Mouse (Mus musculus): Measurements from ENCODE around the gene Tpi1. TPM values are rescaled to one million over a fixed set of nuclear protein-coding genes. Genes with fewer than 3 reads are reported as not detected.

Tpi1 gene
- 468 and 478 TPM in 2 replicates for polyA plus RNA-seq (2015; fragmentation: Nextera tagmentation; extraction: Ambion mirVana)

DNA sequence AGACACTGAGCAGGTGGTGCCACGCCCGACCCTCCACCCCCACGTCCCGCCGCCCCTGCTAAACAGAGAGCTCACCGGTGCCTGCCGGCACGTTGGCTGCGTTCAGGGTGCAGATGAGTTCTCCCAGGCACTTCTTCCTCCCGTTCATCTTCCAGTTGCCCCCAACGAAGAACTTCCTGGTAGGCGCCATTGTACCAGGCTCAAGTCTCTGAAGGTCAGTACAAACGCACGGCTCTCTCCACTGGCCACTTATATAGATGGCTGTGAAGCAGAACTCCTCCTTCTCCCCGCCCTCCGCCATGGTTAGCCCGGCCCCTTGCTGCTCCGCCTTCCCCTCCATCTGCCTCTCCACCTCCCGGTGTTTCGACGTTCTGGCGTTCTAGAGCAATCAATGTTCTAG, at the start of gene Tpi1:
Gene Tpi1 (minus strand): TSS at position 364 of the 400 bp plus-strand sequence.
- no peaks in the 10 kb centered on the region for H3K9me3 ChIP-seq
- H3K9ac ChIP-seq: peak within 1 kb of the TSS; percentile 81
- H3K36me3 ChIP-seq: peaks cover 36% of the 10 kb centered on the region
- peak; percentile 88 for ATAC-seq (ENCODE audit: low FRiP score, low read depth)
- peaks cover 42% of the 10 kb centered on the region for H3K4me1 ChIP-seq (replicated peaks)
- H3K4me3 ChIP-seq: peak within 1 kb of the TSS; percentile 70
- H3K27me3 ChIP-seq: no peaks in the 10 kb centered on the region
- H3K4me2 ChIP-seq: peak within 1 kb of the TSS; percentile 72
- peak within 1 kb of the TSS; percentile 90 for H3K27ac ChIP-seq (replicated peaks)
- under 1% methylated on average over 22 of the region's 22 CpGs for WGBS

GRCm38 (mm10) chr6:124863125-124863657, 49.1 kb upstream of the Tpi1 start:
- H3K4me1 ChIP-seq (replicated peaks): peaks cover 72% of the 10 kb centered on the region

DNA sequence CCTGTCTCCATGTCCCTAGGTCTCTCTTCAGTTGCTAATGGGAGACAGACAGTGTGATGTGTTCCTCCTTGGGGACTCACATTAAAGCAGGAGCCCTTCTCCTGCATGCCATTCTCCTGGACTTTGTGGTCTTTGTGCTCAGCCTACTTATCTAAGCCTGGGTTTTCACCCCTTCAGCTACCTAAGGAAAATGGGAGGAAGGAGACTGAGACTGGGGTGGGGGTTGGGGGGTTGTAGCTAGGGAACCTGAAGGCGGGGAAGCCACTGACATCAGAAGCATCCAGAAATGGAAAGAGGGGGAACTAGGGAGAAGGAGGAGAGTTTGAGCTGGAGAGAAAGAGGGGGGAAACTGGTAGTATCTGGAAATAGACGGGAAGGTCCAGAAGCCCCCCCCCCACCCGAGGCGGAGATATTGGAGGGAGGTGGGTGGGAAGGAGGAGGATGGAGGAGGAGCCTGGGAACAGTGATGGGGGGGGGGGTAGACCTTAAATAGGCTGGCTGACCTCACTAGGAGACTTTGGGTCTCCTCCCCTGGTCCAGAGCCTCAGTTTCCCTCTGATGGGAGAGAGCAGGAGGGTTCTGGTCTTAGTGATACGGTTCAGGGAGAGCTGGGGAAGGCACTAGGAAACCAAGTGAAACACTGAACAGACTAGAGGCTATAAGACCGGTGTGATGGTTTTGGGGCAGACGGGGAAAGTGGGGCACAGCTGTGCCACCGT, 48.5 kb upstream of the Tpi1 start:
- H3K36me3 ChIP-seq: no peaks in the 10 kb centered on the region
- peak overlapping the region; percentile 83 for H3K4me3 ChIP-seq
- H3K9me3 ChIP-seq: no peaks in the 10 kb centered on the region
- H3K4me1 ChIP-seq (replicated peaks): peaks cover 79% of the 10 kb centered on the region
- no peaks in the 10 kb centered on the region for H3K27me3 ChIP-seq
- H3K9ac ChIP-seq: peak overlapping the region; percentile 84
- H3K4me2 ChIP-seq: peak overlapping the region; percentile 80
- H3K27ac ChIP-seq (replicated peaks): peak overlapping the region; percentile 98
- 9% methylated on average over 8 of the region's 8 CpGs for WGBS
- peak; percentile 1; the same call in 1 of the 2 replicates for ATAC-seq (ENCODE audit: low FRiP score, low read depth)

More at GRCm38 (mm10) chr6:124863125-124863657, 49.1 kb upstream of the Tpi1 start:
- 0% methylated on average over 14 of the region's 16 CpGs for WGBS
- Histone ChIP-seq H3K36me3 (no peaks in the 10 kb centered on the region), H3K27me3 (no peaks in the 10 kb centered on the region), H3K9ac (peak overlapping the region; percentile 84), H3K27ac (replicated peaks) (peak overlapping the region; percentile 98), H3K9me3 (no peaks in the 10 kb centered on the region), H3K4me2 (peak overlapping the region; percentile 80), H3K4me3 (peak overlapping the region; percentile 83)
- ATAC-seq (ENCODE audit: low FRiP score, low read depth): peak; percentile 23; the same call in 1 of the 2 replicates

DNA sequence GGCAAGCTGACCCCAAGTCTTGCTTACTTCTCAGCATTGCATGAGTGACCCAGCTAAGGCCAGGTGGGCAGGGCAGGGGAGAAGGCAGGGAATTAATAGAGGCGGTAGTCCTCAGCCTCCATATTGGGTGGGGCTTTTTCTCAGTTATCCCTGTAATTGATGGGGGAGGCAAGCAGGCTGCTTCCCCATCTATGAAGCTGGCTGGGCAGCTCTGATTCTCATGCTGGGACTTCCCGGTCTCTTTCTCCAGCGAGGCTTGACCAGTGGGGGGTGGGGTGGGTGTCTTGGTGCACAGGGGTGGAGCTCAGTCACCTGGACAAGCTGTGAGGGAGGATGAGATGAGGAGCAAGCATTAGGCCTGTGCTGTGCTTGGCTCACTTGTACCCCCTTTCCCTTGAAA, 47.7 kb upstream of the Tpi1 start:
- no peak for ATAC-seq (ENCODE audit: low FRiP score, low read depth)
- Histone ChIP-seq H3K9ac (peak overlapping the region; percentile 84), H3K4me1 (replicated peaks) (peaks cover 79% of the 10 kb centered on the region), H3K27me3 (no peaks in the 10 kb centered on the region), H3K9me3 (no peaks in the 10 kb centered on the region), H3K4me3 (peak overlapping the region; percentile 83), H3K27ac (replicated peaks) (peak overlapping the region; percentile 98), H3K36me3 (no peaks in the 10 kb centered on the region), H3K4me2 (peak overlapping the region; percentile 80)
- 40% methylated on average over 3 of the region's 3 CpGs for WGBS

- 76% methylated on average over 19 of the region's 19 CpGs for WGBS
- H3K4me1 ChIP-seq (replicated peaks): peaks cover 82% of the 10 kb centered on the region
- H3K9ac ChIP-seq: 0 out of 2 replicates have a peak overlapping the region, but pooled peaks have one; percentile 84
- no peaks in the 10 kb centered on the region for H3K9me3 ChIP-seq
- ATAC-seq (ENCODE audit: low FRiP score, low read depth): no peak
- H3K27me3 ChIP-seq: no peaks in the 10 kb centered on the region
- peak overlapping the region; percentile 80 for H3K4me2 ChIP-seq
- H3K27ac ChIP-seq (replicated peaks): peak overlapping the region; percentile 74; the same call in 1 of the 2 replicates
- no peaks in the 10 kb centered on the region for H3K36me3 ChIP-seq
- H3K4me3 ChIP-seq: peak overlapping the region; percentile 83
Measured at GRCm38 (mm10) chr6:124861266-124861665, 47.2 kb upstream of the Tpi1 start.

DNA sequence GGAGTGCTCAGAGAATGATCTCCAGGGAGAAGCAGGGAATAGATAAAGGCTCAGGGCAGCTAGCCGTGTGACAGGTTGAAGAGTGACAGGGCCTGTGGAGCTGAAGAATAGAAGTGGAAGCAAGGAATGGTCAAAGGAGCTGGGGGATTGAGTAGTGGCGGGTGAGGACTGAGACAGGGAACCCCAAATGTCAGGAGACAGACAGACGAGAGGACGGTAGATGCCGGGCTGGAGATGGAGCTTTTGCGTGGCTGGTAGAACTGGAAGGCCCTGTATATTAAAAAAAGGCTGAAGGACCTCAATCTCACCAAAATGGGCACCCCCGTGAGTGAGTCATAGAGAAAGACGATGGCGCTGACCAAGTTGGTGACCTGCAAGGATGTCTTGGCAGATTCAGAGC, 46.4 kb upstream of the Tpi1 start:
- Histone ChIP-seq H3K9ac (peak overlapping the region; percentile 45; the same call in 1 of the 2 replicates), H3K4me3 (no peak overlapping the region), H3K9me3 (no peaks in the 10 kb centered on the region), H3K4me2 (peak overlapping the region; percentile 80), H3K27me3 (no peaks in the 10 kb centered on the region), H3K36me3 (no peaks in the 10 kb centered on the region), H3K27ac (replicated peaks) (peak overlapping the region; percentile 74; the same call in 1 of the 2 replicates), H3K4me1 (replicated peaks) (peaks cover 82% of the 10 kb centered on the region)
- 71% methylated on average over 9 of the region's 9 CpGs for WGBS
- ATAC-seq (ENCODE audit: low FRiP score, low read depth): no peak

DNA sequence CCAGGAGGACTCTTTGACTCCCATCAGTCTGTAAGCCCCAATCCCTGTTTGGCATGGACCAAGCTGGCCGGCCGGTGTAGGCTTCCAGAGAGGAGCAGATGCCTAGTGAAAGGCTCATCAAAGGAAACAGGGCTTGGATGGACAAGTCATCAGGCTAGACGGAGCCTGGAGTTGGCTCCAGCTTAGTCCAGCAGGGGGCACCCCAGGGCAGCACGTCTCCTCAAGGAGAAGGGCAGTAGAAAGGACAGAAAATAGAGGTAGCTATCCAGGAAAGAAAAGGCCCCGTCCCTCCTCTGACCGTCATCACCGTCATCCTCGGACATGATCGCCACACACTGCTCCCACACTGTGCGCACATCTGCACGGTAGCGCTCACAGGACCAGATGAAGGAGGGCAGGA, 45.6 kb upstream of the Tpi1 start:
- no peaks in the 10 kb centered on the region for H3K27me3 ChIP-seq
- no peak for ATAC-seq (ENCODE audit: low FRiP score, low read depth)
- peaks cover 82% of the 10 kb centered on the region for H3K4me1 ChIP-seq (replicated peaks)
- H3K4me2 ChIP-seq: peak overlapping the region; percentile 80
- H3K36me3 ChIP-seq: no peaks in the 10 kb centered on the region
- peak overlapping the region; percentile 45 for H3K9ac ChIP-seq
- peak overlapping the region; percentile 74 for H3K27ac ChIP-seq (replicated peaks)
- H3K4me3 ChIP-seq: peak overlapping the region; percentile 5; the same call in 1 of the 2 replicates
- H3K9me3 ChIP-seq: no peaks in the 10 kb centered on the region
- whole genome bisulfite sequencing: 6% methylated on average over 12 of the region's 12 CpGs

DNA sequence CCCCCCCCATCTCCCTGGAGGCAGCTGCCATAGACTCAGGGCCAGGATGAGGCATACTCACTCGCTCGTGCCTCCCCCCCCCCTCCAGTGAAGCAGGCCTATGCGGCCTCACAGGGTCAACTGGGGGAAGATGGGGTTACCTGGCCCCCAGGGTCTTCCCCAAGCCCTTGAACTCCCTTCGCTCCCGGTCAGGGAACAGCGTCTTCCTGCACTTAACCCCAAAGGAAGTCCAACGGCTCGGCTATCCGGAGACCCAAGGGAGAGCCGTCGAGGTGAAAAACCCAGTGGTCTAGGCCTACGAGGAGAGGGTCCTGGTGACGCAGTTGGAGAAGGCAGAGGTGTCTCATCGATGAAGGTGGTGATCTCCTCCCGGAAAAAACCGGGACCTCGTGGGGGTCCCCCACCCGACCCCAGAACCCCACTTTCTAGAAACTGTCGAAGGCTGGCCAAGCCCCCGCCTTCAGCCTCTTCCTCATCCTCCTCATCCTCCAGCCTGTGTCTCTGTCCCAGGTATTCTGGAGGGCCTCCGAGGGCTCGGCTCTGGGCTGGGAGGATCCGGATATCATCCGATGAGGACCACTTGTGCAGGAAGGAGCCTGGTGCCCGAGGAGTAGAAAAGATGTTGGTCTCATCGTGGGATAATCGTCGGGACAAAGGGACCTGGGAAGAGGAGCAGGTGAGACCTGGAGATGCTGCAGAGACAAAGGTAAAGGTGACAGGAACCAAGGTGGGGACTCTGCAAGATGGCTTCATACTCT, 44.6 kb upstream of the Tpi1 start:
- peak overlapping the region; percentile 89 for H3K4me2 ChIP-seq
- H3K9ac ChIP-seq: no peak overlapping the region; the same call in 1 of the 2 replicates
- peaks cover 79% of the 10 kb centered on the region for H3K4me1 ChIP-seq (replicated peaks)
- peak overlapping the region; percentile 97 for H3K27ac ChIP-seq (replicated peaks)
- no peaks in the 10 kb centered on the region for H3K27me3 ChIP-seq
- H3K9me3 ChIP-seq: no peaks in the 10 kb centered on the region
- WGBS: 75% methylated on average over 28 of the region's 28 CpGs
- ATAC-seq (ENCODE audit: low FRiP score, low read depth): no peak
- no peaks in the 10 kb centered on the region; the same call in 1 of the 2 replicates for H3K36me3 ChIP-seq
- H3K4me3 ChIP-seq: no peak overlapping the region

- H3K4me1 ChIP-seq (replicated peaks): peaks cover 76% of the 10 kb centered on the region
- H3K27ac ChIP-seq (replicated peaks): peak overlapping the region; percentile 97
- H3K27me3 ChIP-seq: no peaks in the 10 kb centered on the region
- H3K4me2 ChIP-seq: peak overlapping the region; percentile 89
- H3K9me3 ChIP-seq: no peaks in the 10 kb centered on the region
- H3K36me3 ChIP-seq: peaks cover 4% of the 10 kb centered on the region
- ATAC-seq (ENCODE audit: low FRiP score, low read depth): no peak
- H3K4me3 ChIP-seq: peak overlapping the region; percentile 65
- H3K9ac ChIP-seq: peak overlapping the region; percentile 91
- 19% methylated on average over 26 of the region's 26 CpGs for WGBS
Measured at GRCm38 (mm10) chr6:124857840-124858530, 43.9 kb upstream of the Tpi1 start.

- Histone ChIP-seq H3K36me3 (peaks cover 7% of the 10 kb centered on the region), H3K4me2 (peak within 1 kb of the TSS; percentile 89), H3K27me3 (no peaks in the 10 kb centered on the region), H3K27ac (replicated peaks) (peak within 1 kb of the TSS; percentile 97), H3K4me3 (peak within 1 kb of the TSS; percentile 65), H3K4me1 (replicated peaks) (peaks cover 67% of the 10 kb centered on the region), H3K9me3 (no peaks in the 10 kb centered on the region), H3K9ac (peak within 1 kb of the TSS; percentile 91)
- under 1% methylated on average over 74 of the region's 86 CpGs for WGBS
- ATAC-seq (ENCODE audit: low FRiP score, low read depth): peak; percentile 88
Measured at GRCm38 (mm10) chr6:124856916-124857839, 43.1 kb upstream of the Tpi1 start, which contains the start of gene P3h3. Gene P3h3 (minus strand): TSS chr6:124857752.

Data from hindbrain, embryonic 15.5 days (tissue).